Mouse (Mus musculus): ENCODE measurements around the gene Snx29. TPM values are rescaled to one million over a fixed set of nuclear protein-coding genes. Genes with fewer than 3 reads are reported as not detected.
A peak's percentile ranks its signal among the peaks of the same experiment; 100 is the strongest.
"Not testable (repeated sequence)": the region's sequence is repeated elsewhere in the genome, so short reads cannot be mapped to it uniquely, and the experiment has no call there.

The Snx29 gene
- total RNA-seq, 2 experiments from 2014 or later: 18.0 to 26.7 TPM

GRCm38 (mm10) chr16:11437641-11438040 lies 114.9 kb downstream of the Snx29 start:
- DNase-seq (ENCODE audit: low spot score in 2 of 2): no peak
- intact Hi-C loops (cut with DNase I): no loop called here

GRCm38 (mm10) chr16:11439417-11439816 lies 116.7 kb downstream of the Snx29 start:
- DNase-seq (ENCODE audit: low spot score in 2 of 2): no peak
- intact Hi-C loops (cut with DNase I): no loop called here

- no peak for DNase-seq (ENCODE audit: low spot score in 2 of 2)
- intact Hi-C loops (cut with DNase I): no loop called here
Observed at GRCm38 (mm10) chr16:11441616-11442015, 118.9 kb downstream of the Snx29 start.

- no peak for DNase-seq (ENCODE audit: low spot score in 2 of 2)
- intact Hi-C loops (cut with DNase I): no loop called here
Observed at GRCm38 (mm10) chr16:11442534-11442933, 119.8 kb downstream of the Snx29 start.

- no peak for DNase-seq (ENCODE audit: low spot score in 2 of 2)
- intact Hi-C loops (cut with DNase I): no loop called here
Observed at GRCm38 (mm10) chr16:11444626-11445025, 121.9 kb downstream of the Snx29 start.

GRCm38 (mm10) chr16:11446977-11447376 lies 124.3 kb downstream of the Snx29 start:
- DNase-seq (ENCODE audit: low spot score in 2 of 2): no peak

GRCm38 (mm10) chr16:11447905-11448304 lies 125.2 kb downstream of the Snx29 start:
- DNase-seq (ENCODE audit: low spot score in 2 of 2): no peak
- intact Hi-C loops (cut with DNase I): no loop called here

More at GRCm38 (mm10) chr16:11446977-11447376, 124.3 kb downstream of the Snx29 start:
- intact Hi-C loops (cut with DNase I): no loop called here

- intact Hi-C loops (cut with DNase I); DNase-seq (ENCODE audit: low spot score in 2 of 2): not testable (repeated sequence)
Observed at GRCm38 (mm10) chr16:11448696-11449095, 126.0 kb downstream of the Snx29 start.

- intact Hi-C loops (cut with DNase I): no loop called here
- no peak for DNase-seq (ENCODE audit: low spot score in 2 of 2)
Observed at GRCm38 (mm10) chr16:11449344-11449743, 126.6 kb downstream of the Snx29 start.

- intact Hi-C loops (cut with DNase I): no loop called here
- no peak for DNase-seq (ENCODE audit: low spot score in 2 of 2)
Observed at GRCm38 (mm10) chr16:11450626-11451025, 127.9 kb downstream of the Snx29 start.

GRCm38 (mm10) chr16:11454871-11455270 lies 132.2 kb downstream of the Snx29 start:
- intact Hi-C loops (cut with DNase I): no loop called here
- DNase-seq (ENCODE audit: low spot score in 2 of 2): no peak

GRCm38 (mm10) chr16:11455545-11456140 lies 132.9 kb downstream of the Snx29 start:
- intact Hi-C loops (cut with DNase I): no loop called here
- peak in 1 of 2 experiments; percentile 32 for DNase-seq (ENCODE audit: low spot score in 2 of 2)

- intact Hi-C loops (cut with DNase I): no loop called here
- peak in 1 of 2 experiments; percentile 46 for DNase-seq (ENCODE audit: low spot score in 2 of 2)
Observed at GRCm38 (mm10) chr16:11456141-11456645, 133.5 kb downstream of the Snx29 start.

- intact Hi-C loops (cut with DNase I): no loop called here
Observed at GRCm38 (mm10) chr16:11457136-11457535, 134.4 kb downstream of the Snx29 start.

GRCm38 (mm10) chr16:11457609-11458350 lies 135.1 kb downstream of the Snx29 start:
- intact Hi-C loops (cut with DNase I): no loop called here
- no peak for DNase-seq (ENCODE audit: low spot score in 2 of 2)

More at GRCm38 (mm10) chr16:11457136-11457535, 134.4 kb downstream of the Snx29 start:
- DNase-seq (ENCODE audit: low spot score in 2 of 2): no peak

- intact Hi-C loops (cut with DNase I): loop anchor here (10.0 kb wide), 1 partner anchor 525 kb away; the partner anchor contains the start of gene Shisa9
- DNase-seq (ENCODE audit: low spot score in 2 of 2): no peak
Observed at GRCm38 (mm10) chr16:11460210-11460609, 137.5 kb downstream of the Snx29 start.

- peak; percentile 75 to 76 for DNase-seq (ENCODE audit: low spot score in 2 of 2)
- intact Hi-C loops (cut with DNase I): loop anchor here (10.0 kb wide), 1 partner anchor 523 kb away; the partner anchor contains the start of gene Shisa9
Observed at GRCm38 (mm10) chr16:11461612-11462011, 138.9 kb downstream of the Snx29 start.

- intact Hi-C loops (cut with DNase I): loop anchor here (5.0 to 10.0 kb wide), 2 partner anchors 49 to 516 kb away; partner anchors contain the start of gene Shisa9
- peak; percentile 49 to 65 for DNase-seq (ENCODE audit: low spot score in 2 of 2)
Observed at GRCm38 (mm10) chr16:11468533-11469179, 145.9 kb downstream of the Snx29 start.

GRCm38 (mm10) chr16:11469491-11469890 lies 146.8 kb downstream of the Snx29 start:
- intact Hi-C loops (cut with DNase I): loop anchor here (5.0 to 10.0 kb wide), 2 partner anchors 48 to 515 kb away; partner anchors contain the start of gene Shisa9
- no peak for DNase-seq (ENCODE audit: low spot score in 2 of 2)

- intact Hi-C loops (cut with DNase I): loop anchor here (5.0 kb wide), 1 partner anchor 221 kb away; no protein-coding TSS in a partner anchor
- no peak for DNase-seq (ENCODE audit: low spot score in 2 of 2)
Observed at GRCm38 (mm10) chr16:11471246-11471645, 148.5 kb downstream of the Snx29 start.
